Mouse (Mus musculus) C2C12 (cell line): ENCODE data around the gene Zfhx3.

ENCODE experiments used
- CTCF ChIP-seq: IDR thresholded peaks from one replicate; pipeline ENCODE4 v1.5.1; 2011; ENCODE audit not compliant: control insufficient read depth, insufficient read depth, insufficient read length
- MAX ChIP-seq: IDR thresholded peaks from one replicate; pipeline ENCODE4 v1.6.1; 2011; ENCODE audit warnings: mild to moderate bottlenecking, control low read depth
- MYOD1 ChIP-seq: IDR thresholded peaks from one replicate; pipeline ENCODE4 v1.6.1; 2011; ENCODE audit warnings: low read depth; ENCODE audit not compliant: control insufficient read depth, insufficient read length
- MYOG ChIP-seq: IDR thresholded peaks from one replicate; pipeline ENCODE4 v1.6.1; 2011; ENCODE audit not compliant: control insufficient read depth, insufficient read length; ENCODE audit errors: extremely low read depth
- USF1 ChIP-seq: IDR thresholded peaks from one replicate; pipeline ENCODE4 v1.6.1; 2011; ENCODE audit warnings: low read depth, mild to moderate bottlenecking, control low read depth, moderate library complexity

- TF ChIP-seq CTCF = no peak
- no peak for TF ChIP-seq USF1
- no peak for TF ChIP-seq MAX
- TF ChIP-seq MYOD1 = no peak
- TF ChIP-seq MYOG = no peak
Measured at GRCm38 (mm10) chr8:108024331-108024730, 81.9 kb downstream of the Zfhx3 start.
